Mouse (Mus musculus): Measurements from ENCODE around the gene Gpalpp1. TPM values are rescaled to one million over a fixed set of nuclear protein-coding genes. Genes with fewer than 3 reads are reported as not detected.

Gpalpp1 gene
- polyA plus RNA-seq, 1 experiment: 3.4 TPM

GRCm38 (mm10) chr14:76069296-76069695 is 41.3 kb downstream of the Gpalpp1 start:
- TF ChIP-seq GATA1 (IDR thresholded peaks at IDR 0.05; ENCODE audit: low read length): no peak

DNA sequence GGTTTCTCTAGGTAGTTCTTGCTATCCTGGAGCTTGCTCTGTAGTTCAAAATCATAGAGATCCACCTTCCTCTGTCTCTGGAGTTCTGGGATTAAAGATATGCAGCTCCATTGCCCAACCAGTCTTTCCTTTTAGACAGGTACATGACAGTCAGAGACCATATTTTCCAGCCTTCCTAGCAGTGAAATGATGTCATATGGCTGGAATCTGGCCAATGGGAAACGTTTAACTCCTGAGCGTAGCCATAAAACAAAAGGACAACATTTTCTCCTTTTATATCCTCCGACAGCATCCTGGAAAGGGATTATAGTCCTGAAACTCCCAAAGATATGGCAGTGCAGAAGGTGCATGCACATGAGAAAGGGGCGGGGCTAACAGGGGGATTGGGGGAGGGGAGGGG is 42.3 kb downstream of the Gpalpp1 start:
- no peak for TF ChIP-seq GATA1 (IDR thresholded peaks at IDR 0.05; ENCODE audit: low read length)

GRCm38 (mm10) chr14:76067237-76067636 is 43.3 kb downstream of the Gpalpp1 start:
- TF ChIP-seq GATA1 (IDR thresholded peaks at IDR 0.05; ENCODE audit: low read length): no peak

GRCm38 (mm10) chr14:76059441-76059840 is 51.1 kb downstream of the Gpalpp1 start:
- no peak for TF ChIP-seq GATA1 (IDR thresholded peaks at IDR 0.05; ENCODE audit: low read length)

DNA sequence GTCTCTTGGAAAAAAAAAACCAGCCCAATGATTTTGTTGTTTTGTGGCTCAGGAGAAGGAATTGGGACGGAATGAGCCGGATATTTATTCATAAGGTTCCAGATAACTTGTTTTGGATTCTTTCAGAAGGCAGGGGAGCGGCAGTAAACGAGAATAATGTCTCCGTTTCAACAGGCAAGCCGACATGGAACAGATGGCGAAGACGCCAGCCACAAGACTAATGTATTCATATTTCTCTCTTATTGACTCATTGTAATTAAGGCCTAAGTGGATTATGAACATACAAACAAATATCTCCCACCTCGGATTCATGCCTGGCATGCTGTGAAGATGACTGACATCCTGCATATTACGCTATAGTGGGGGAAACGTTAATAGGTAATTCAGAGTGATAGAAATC is 56.8 kb downstream of the Gpalpp1 start:
- no peak for TF ChIP-seq GATA1 (IDR thresholded peaks at IDR 0.05; ENCODE audit: low read length)

- no peak for TF ChIP-seq GATA1 (IDR thresholded peaks at IDR 0.05; ENCODE audit: low read length)
Observed at GRCm38 (mm10) chr14:76051966-76052365, 58.6 kb downstream of the Gpalpp1 start.

DNA sequence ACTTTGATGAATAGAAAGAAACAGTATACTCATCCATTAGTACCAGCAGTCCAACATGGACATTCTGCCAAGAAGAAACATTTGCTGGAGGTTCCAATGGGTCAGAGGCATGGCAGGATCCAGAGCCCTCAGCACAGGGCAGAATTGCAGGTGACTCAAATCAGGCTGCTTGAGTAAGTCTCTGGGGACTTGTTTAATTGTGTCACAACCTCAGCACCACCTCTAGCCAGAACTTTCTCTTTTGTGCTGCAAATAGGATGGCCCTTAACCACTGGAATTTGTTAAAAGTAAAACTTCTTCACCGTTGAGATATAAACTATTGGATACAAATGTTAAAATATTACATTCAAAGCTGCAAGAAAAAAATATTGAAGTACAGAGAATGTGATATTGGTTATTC is 64.8 kb downstream of the Gpalpp1 start:
- no peak for TF ChIP-seq GATA1 (IDR thresholded peaks at IDR 0.05; ENCODE audit: low read length)

- TF ChIP-seq GATA1 (IDR thresholded peaks at IDR 0.05; ENCODE audit: low read length): no peak
Observed at GRCm38 (mm10) chr14:76044164-76044557, 66.4 kb downstream of the Gpalpp1 start.

GRCm38 (mm10) chr14:76043251-76044163 is 67.1 kb downstream of the Gpalpp1 start:
- no peak for TF ChIP-seq GATA1 (IDR thresholded peaks at IDR 0.05; ENCODE audit: low read length)

Other genes with a start within 250 kb of the Gpalpp1 start
- gene Kctd4, start 155.8 kb downstream of the Gpalpp1 start, polyA plus RNA-seq (2012): not detected in 2 replicates
- 8.9 and 9.8 TPM in 2 replicates for gene Gtf2f2, start 99.9 kb downstream of the Gpalpp1 start, polyA plus RNA-seq (2012)
- 14.2 and 18.0 TPM in 2 replicates for gene Nufip1, start 131 bp upstream of the Gpalpp1 start, polyA plus RNA-seq (2012)

All from G1E-ER4 (cell line).